Mouse (Mus musculus) heart, embryonic 14.5 days (tissue): ENCODE results near the gene Defb15. TPM values are rescaled to one million over a fixed set of nuclear protein-coding genes. Genes with fewer than 3 reads are reported as not detected.
"Not testable (repeated sequence)": the region's sequence is repeated elsewhere in the genome, so short reads cannot be mapped to it uniquely, and the experiment has no call there.

Experiments used
- ATAC-seq: fragments of 200-750 bp; cut with Nextera tagmentation; 2 replicates; pipeline ENCODE4 v1.8.0; 2017; ENCODE audit warnings: low read depth, moderate TSS enrichment; ENCODE audit not compliant: insufficient number of reproducible peaks, insufficient read depth, low FRiP score
- H3K27ac ChIP-seq, 2 experiments: fragments of 200-500 bp in 1 of 2; fragments of 300-500 bp in 1 of 2; sonication (generic) in 1 of 2; replicated peaks in 1 of 2; 2 replicates each; pipeline ENCODE4 v1.5.1; 2012 to 2014; ENCODE audit warnings: low read depth in 2 of 2, low read length in 2 of 2, control low read depth in 1 of 2, mild to moderate bottlenecking in 1 of 2, mixed read lengths in 1 of 2; ENCODE audit not compliant: control insufficient read depth in 1 of 2, insufficient read depth in 1 of 2
- H3K27me3 ChIP-seq: fragments of 300-500 bp; sonication (generic); 2 replicates; pipeline ENCODE4 v1.6.1; 2014; ENCODE audit warnings: mild to moderate bottlenecking, low read length, control low read depth; ENCODE audit not compliant: control insufficient read depth, insufficient read depth
- H3K36me3 ChIP-seq: fragments of 300-500 bp; sonication (generic); 2 replicates; pipeline ENCODE4 v1.6.1; 2014; ENCODE audit warnings: mild to moderate bottlenecking, control low read depth, low read length, mixed read lengths; ENCODE audit not compliant: control insufficient read depth, insufficient read depth
- H3K4me1 ChIP-seq, 2 experiments: fragments of 200-500 bp in 1 of 2; fragments of 300-500 bp in 1 of 2; sonication (generic) in 1 of 2; 2 replicates each; pipeline ENCODE4 v1.6.1; 2012 to 2014; ENCODE audit warnings: low read length in 2 of 2, control low read depth in 1 of 2, mixed read lengths in 1 of 2; ENCODE audit not compliant: control insufficient read depth in 2 of 2, insufficient read depth in 2 of 2
- H3K4me2 ChIP-seq: fragments of 300-500 bp; sonication (generic); 2 replicates; pipeline ENCODE4 v1.6.1; 2014; ENCODE audit warnings: mild to moderate bottlenecking, low read length
- H3K4me3 ChIP-seq, 2 experiments: fragments of 200-500 bp in 1 of 2; fragments of 300-500 bp in 1 of 2; sonication (generic) in 1 of 2; 2 replicates each; pipeline ENCODE4 v1.5.1; 2012 to 2014; ENCODE audit warnings: low read length in 2 of 2, mild to moderate bottlenecking in 2 of 2, control low read depth in 1 of 2, low read depth in 1 of 2, moderate library complexity in 1 of 2; ENCODE audit not compliant: control insufficient read depth in 1 of 2, insufficient read depth in 1 of 2
- H3K9ac ChIP-seq: fragments of 300-500 bp; sonication (generic); 2 replicates; pipeline ENCODE4 v1.6.1; 2014; ENCODE audit warnings: mild to moderate bottlenecking, low read length
- H3K9me3 ChIP-seq: fragments of 300-500 bp; sonication (generic); 2 replicates; pipeline ENCODE4 v1.6.1; 2016; ENCODE audit warnings: low read length, control low read depth; ENCODE audit not compliant: control insufficient read depth
- WGBS: fragments of 180-500 bp; shearing (Covaris S2); extraction: QIAGEN DNeasy Blood & Tissue Kit; methylation state at CpG from one replicate; pipeline ENCODE4 v1.1.7; 2014; 5-methylcytosine and 5-hydroxymethylcytosine counted together
- polyA plus RNA-seq: library from polyadenylated mRNA; unstranded; fragments of >200 nt; fragmentation: Nextera tagmentation; extraction: Ambion mirVana; gene quantifications from 2 replicates; pipeline ENCODE4 v1.2.1, GENCODE M21; 2014

Defb15 gene
- polyA plus RNA-seq, 1 experiment from 2014 or later: not detected

GRCm38 (mm10) chr8:21947311-21948017, 15.0 kb upstream of the Defb15 start:
- no peaks in the 10 kb centered on the region for H3K27me3 ChIP-seq
- H3K9ac ChIP-seq: no peak overlapping the region
- no peak overlapping the region for H3K4me3 ChIP-seq
- H3K4me2 ChIP-seq: no peak overlapping the region
- H3K27ac ChIP-seq: no peak overlapping the region
- no peaks in the 10 kb centered on the region for H3K36me3 ChIP-seq
- 69% methylated on average over 9 of the region's 9 CpGs for WGBS
- H3K4me1 ChIP-seq: no peaks in the 10 kb centered on the region
- no peak for ATAC-seq
- H3K9me3 ChIP-seq: no peaks in the 10 kb centered on the region

- no peaks in the 10 kb centered on the region for H3K27me3 ChIP-seq
- no peaks in the 10 kb centered on the region for H3K36me3 ChIP-seq
- ATAC-seq: no peak
- H3K4me1 ChIP-seq: no peaks in the 10 kb centered on the region
- no peak within 1 kb of the TSS for H3K4me2 ChIP-seq
- no peaks in the 10 kb centered on the region for H3K9me3 ChIP-seq
- H3K9ac ChIP-seq: no peak within 1 kb of the TSS
- no peak within 1 kb of the TSS for H3K4me3 ChIP-seq
- H3K27ac ChIP-seq: no peak within 1 kb of the TSS
- 77% methylated on average over 6 of the region's 6 CpGs for WGBS
These were observed 14.0 kb upstream of the Defb15 start, which contains the start of gene Defb13 for GRCm38 (mm10) chr8:21946462-21946861. Gene Defb13, plus strand, starts transcription at chr8:21946762.

- H3K9me3 ChIP-seq, ATAC-seq, H3K36me3 ChIP-seq, H3K27ac ChIP-seq, H3K9ac ChIP-seq, H3K27me3 ChIP-seq, H3K4me1 ChIP-seq, H3K4me2 ChIP-seq, H3K4me3 ChIP-seq: not testable (repeated sequence)
- WGBS: 79% methylated on average over 4 of the region's 4 CpGs
These were observed 5.5 kb upstream of the Defb15 start, which contains the start of gene Defb35 for GRCm38 (mm10) chr8:21938052-21938451. Gene Defb35, plus strand, starts transcription at chr8:21938352.

DNA sequence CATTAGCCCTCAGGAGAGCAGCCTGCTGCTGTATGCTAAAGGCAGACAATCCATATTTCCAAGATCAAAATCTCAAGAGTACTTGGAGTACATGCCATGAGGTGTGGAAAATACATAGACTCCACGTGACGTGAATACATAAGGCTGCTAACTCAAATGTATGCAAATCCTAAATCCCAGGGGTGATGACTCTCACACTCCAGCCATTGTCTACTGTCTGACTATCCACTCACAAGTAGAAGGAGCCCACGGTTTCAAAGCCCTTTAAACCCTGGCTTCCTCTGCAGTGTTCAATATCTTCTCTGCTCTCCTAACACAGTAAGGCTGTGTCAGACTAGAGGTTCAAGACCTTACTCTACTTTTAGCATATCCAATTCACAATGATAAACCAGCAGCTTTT, 1.8 kb downstream of the Defb15 start:
- H3K27me3 ChIP-seq, H3K27ac ChIP-seq, H3K4me3 ChIP-seq, H3K9me3 ChIP-seq, H3K4me2 ChIP-seq, H3K4me1 ChIP-seq, ATAC-seq, H3K36me3 ChIP-seq, H3K9ac ChIP-seq: not testable (repeated sequence)
- 74% methylated on average over 3 of the region's 3 CpGs for WGBS

DNA sequence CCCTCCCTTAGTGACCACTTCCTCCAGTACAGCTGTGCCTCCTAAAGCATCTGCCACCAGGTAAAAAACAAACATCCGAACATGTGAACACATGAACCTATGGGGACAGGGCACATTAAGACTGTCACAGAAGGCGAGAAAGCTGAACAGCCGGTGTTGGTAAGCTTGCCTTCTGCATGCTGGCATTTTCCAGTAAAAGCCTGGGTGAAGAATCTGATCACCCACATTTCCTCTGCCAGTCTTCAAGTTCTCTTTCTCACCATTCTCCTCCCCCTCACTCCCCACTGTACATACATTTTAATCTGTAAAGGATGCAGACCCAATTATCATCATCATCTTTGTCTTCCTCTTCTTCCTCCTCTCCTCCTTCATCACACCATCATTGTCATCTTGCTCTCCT, 16.9 kb downstream of the Defb15 start:
- Histone ChIP-seq H3K4me2 (no peak overlapping the region), H3K9ac (no peak overlapping the region), H3K9me3 (no peaks in the 10 kb centered on the region), H3K27ac (no peak overlapping the region), H3K36me3 (no peaks in the 10 kb centered on the region), H3K4me1 (no peaks in the 10 kb centered on the region), H3K4me3 (no peak overlapping the region), H3K27me3 (no peaks in the 10 kb centered on the region)
- 73% methylated on average over 3 of the region's 3 CpGs for WGBS
- no peak for ATAC-seq

- Histone ChIP-seq H3K9me3 (no peaks in the 10 kb centered on the region), H3K4me2 (no peak overlapping the region), H3K4me1 (no peaks in the 10 kb centered on the region), H3K27me3 (no peaks in the 10 kb centered on the region), H3K4me3 (no peak overlapping the region), H3K27ac (no peak overlapping the region), H3K9ac (no peak overlapping the region), H3K36me3 (no peaks in the 10 kb centered on the region)
- no peak for ATAC-seq
- WGBS: 37% methylated on average over 2 of the region's 2 CpGs
These were observed 20.0 kb downstream of the Defb15 start for GRCm38 (mm10) chr8:21912554-21912953.

GRCm38 (mm10) chr8:21911931-21912330, 20.6 kb downstream of the Defb15 start:
- Histone ChIP-seq H3K4me1 (no peaks in the 10 kb centered on the region), H3K9ac (no peak overlapping the region), H3K4me2 (no peak overlapping the region), H3K9me3 (no peaks in the 10 kb centered on the region), H3K27me3 (no peaks in the 10 kb centered on the region), H3K4me3 (no peak overlapping the region), H3K36me3 (no peaks in the 10 kb centered on the region), H3K27ac (no peak overlapping the region)
- ATAC-seq: no peak
- WGBS: 17% methylated on average over 1 of the region's 1 CpGs

- H3K27me3 ChIP-seq, H3K9ac ChIP-seq, H3K9me3 ChIP-seq, ATAC-seq, H3K4me2 ChIP-seq, H3K36me3 ChIP-seq, H3K4me1 ChIP-seq, H3K27ac ChIP-seq, H3K4me3 ChIP-seq: not testable (repeated sequence)
These were observed 26.2 kb downstream of the Defb15 start, which contains the start of gene Defb11 for GRCm38 (mm10) chr8:21906290-21906689. Gene Defb11, minus strand, starts transcription at chr8:21906412.
